Mouse (Mus musculus): ENCODE data around the gene Casp7. TPM values are rescaled to one million over a fixed set of nuclear protein-coding genes. Genes with fewer than 3 reads are reported as not detected.

Gene Casp7
- total RNA-seq, 2 experiments from 2014 or later = 5.5 to 6.1 TPM

DNA sequence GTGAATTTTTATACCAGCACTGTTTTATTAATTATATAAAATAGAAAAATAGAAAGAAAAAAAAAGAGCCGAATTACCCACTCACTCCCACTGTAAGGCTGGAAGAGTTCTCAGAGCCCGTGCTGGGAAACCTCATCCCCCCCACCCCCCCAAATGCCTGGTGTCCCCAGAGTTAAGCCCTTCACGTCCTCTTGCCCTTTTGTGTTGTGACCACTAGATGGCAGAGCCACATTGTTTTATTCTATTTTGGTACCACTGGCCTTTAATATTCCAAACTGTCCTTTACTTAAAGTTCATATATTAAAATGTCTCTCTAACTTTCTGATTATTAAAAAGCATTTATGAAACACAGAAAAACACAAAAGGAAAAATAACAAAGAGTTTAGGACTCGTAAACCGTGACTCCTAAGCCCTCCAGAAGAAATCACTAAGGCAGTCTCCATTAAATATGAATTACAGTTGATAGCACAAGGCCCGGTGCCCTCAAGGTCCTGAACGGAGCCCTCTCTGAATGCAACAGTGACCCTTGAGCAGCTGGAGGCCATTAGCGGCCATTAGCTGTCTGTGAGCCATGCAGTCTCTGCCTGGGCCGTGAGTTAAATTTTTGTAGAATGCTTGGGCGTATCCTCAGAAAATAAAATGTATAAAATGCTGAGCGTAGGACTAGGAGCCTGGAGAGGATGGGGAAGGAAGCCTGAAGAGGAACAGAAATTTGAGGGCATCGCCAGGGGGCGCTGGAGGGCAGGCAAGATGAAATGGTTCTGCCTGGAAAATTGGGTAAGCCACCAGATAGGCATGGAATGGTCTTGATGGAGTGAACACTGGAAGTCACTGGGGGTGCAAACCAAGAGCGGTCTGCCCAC, 25.8 kb downstream of the Casp7 start:
- DNase-seq (ENCODE audit: low spot score in 2 of 2) = peak; percentile 89

DNA sequence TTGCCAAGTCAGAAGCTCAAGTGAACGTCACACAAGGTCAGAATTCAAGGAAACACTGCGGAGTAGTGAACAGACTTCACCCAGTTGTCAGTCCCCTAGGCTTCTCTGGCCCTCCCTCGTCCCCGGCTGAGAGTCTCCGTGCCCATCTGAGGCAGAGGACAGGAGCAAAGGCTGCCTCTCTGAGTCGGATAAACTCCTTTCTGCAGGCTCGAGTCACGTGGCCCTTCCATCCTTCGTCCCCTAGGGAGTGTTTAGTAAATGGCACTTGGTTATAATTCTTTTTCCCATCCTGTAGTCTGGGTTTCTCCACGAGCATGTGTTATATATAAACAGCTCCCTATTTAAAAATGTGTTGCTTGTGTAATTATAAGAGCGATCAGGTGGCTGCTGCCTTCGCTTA, 26.4 kb downstream of the Casp7 start:
- no peak for DNase-seq (ENCODE audit: low spot score in 2 of 2)

GRCm38 (mm10) chr19:56424606-56425395, 27.9 kb downstream of the Casp7 start:
- DNase-seq (ENCODE audit: low spot score in 2 of 2) = no peak

DNA sequence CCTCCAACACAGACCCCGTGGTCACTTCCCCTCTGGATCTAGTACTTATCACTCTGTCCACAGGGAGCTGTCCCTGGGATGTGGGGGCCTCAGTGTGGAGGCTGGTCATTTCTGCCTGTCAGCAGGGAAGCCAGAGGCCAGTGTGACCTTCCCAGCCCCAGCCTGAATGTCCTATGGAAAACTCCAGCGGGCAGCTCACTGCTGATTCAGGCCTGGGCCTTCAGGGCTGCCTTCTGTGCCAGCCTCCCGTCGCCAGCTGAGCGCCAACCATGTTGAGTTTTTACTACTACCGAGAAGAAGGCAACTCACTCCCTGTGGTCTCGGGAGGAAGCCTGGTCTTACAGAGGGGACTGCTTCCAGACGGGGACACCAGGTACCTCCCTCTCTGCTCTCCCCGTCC, 28.6 kb downstream of the Casp7 start:
- no peak for DNase-seq (ENCODE audit: low spot score in 2 of 2)

- no peak for DNase-seq (ENCODE audit: low spot score in 2 of 2)
Measured at GRCm38 (mm10) chr19:56430369-56430768, 33.4 kb downstream of the Casp7 start.

DNA sequence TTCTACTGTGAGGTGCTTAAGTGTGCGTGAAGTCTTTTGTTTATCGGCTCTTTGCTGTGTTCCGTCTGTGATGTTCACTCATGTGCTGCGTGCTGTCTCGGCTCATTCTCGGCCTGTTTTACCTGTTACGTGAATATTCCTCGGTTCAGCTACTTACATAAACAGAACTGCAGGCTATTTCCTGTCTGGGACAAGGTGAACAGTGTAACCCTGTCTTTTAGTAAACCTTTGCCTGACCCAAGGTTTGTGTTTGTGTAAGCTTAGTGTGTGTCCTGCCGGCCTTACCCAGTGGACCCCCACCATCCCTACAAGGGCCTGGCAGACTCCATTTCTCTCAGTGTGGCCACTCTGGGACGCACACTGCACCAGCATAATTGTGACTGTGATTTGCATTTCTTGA, 35.8 kb downstream of the Casp7 start:
- no peak for DNase-seq (ENCODE audit: low spot score in 2 of 2)

GRCm38 (mm10) chr19:56433581-56433980, 36.7 kb downstream of the Casp7 start:
- DNase-seq (ENCODE audit: low spot score in 2 of 2) = no peak

DNA sequence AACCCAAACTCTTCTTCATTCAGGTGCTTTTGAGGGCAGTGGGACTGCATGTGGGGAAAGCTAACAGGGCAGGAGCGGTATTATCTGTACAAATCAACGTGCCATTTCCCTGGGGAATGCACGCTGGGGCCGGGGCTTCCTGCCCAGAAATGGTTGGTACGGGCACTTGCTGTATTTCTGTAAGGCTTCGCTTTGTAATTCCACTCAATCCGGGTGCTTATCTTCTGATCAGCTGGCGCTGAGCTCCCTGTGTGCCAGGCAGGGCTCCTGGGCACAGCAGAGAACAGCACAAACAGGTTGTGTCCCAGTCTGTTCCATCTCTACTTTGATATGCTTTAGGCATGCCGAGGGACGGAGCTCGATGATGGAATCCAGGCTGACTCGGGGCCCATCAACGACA, 39.5 kb downstream of the Casp7 start:
- no peak for DNase-seq (ENCODE audit: low spot score in 2 of 2)

DNA sequence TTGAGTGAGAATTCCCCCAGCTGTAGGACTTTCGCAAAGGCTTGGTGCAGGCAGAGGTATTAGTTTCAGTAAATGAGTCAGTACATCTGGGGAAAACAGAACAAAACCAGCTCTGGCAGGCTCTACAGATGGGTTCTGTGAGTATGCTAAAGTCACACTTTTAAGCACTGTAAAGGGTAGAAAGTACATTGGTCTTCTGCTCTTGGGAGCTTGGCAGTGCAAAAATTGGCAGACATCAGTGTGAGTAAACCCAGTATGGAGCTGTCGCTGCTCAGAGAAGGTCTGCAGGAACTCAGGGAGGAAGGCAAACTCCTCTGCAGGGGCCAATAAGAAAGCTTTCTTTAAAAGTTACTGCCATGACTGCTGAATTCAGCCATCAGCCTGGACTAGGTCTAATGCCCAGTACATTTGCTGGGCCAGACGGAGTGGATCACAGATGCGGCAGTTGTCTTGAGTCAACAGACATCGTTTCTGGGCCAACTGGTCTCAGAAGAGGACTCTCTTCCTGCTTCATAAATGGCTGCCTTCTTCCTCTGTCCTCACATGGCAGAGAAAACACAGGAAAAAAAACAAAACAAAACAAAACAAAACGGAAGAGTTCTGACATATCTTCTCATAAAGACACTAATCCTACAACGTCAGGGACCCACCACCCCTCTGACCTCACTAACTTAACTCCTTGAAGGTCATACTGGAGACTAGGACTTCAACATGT, 41.6 kb downstream of the Casp7 start:
- DNase-seq (ENCODE audit: low spot score in 2 of 2) = no peak

DNA sequence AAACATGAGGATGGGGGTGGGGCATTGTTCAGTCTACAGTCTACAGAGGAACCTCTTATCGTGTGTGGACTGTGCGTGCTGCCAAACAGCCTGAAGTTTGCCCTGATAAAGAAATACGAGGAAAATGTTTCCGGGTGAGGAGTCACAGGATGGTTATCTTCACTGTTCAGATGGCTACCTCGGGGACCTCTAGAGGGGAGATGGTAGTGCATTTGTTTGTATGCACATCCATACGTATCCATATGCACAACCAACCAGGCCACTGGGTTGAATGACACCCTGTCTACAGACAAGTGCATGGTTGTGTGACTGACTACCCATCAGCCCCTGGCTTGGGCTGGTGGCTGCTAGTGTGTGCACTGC, 42.1 kb downstream of the Casp7 start:
- DNase-seq (ENCODE audit: low spot score in 2 of 2) = no peak

- DNase-seq (ENCODE audit: low spot score in 2 of 2) = no peak
Measured at GRCm38 (mm10) chr19:56443445-56443844, 46.5 kb downstream of the Casp7 start.

DNA sequence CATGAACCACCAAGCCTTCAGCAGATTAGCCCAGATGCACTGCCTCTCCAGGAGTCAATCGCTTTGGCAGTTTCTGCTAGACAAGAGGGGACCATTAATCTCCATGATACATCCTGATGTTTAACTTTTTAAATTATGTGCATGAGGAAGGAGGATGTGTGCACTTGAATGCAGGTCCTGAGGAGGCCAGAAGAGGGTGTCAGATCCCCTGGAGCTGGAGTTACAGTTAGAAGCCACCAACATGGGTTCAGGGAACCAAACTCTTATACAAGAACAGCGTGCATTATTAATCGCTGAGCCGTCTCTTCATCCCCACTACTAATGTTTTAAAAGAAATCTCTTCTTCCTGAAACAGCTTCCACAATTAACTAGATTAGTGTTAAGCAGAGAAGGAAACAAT, 51.9 kb downstream of the Casp7 start:
- no peak for DNase-seq (ENCODE audit: low spot score in 2 of 2)

- DNase-seq (ENCODE audit: low spot score in 2 of 2) = no peak
Measured at GRCm38 (mm10) chr19:56449537-56449936, 52.6 kb downstream of the Casp7 start.

GRCm38 (mm10) chr19:56450892-56451291, 54.0 kb downstream of the Casp7 start:
- DNase-seq (ENCODE audit: low spot score in 2 of 2) = no peak

DNA sequence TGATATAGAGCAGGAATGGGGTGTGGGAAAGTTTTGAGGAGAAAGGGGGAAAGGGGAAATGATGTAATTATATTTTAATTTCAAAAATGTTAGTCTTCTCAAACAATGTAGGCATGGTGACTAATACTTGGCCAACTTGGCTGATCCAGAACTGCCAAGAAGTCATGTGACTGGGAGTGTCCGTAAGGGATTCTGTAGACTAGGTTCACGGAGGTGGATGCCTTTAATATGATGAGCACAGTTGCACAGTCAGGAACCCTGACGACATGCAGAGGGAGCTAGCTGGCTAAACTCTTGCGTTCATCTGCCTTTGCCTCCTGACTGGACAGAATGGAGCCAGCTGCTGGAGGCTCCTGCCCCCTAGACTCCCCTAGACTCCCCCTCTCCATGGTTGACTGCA, 54.9 kb downstream of the Casp7 start:
- no peak for DNase-seq (ENCODE audit: low spot score in 2 of 2)

GRCm38 (mm10) chr19:56452421-56452820, 55.5 kb downstream of the Casp7 start:
- DNase-seq (ENCODE audit: low spot score in 2 of 2) = no peak

DNA sequence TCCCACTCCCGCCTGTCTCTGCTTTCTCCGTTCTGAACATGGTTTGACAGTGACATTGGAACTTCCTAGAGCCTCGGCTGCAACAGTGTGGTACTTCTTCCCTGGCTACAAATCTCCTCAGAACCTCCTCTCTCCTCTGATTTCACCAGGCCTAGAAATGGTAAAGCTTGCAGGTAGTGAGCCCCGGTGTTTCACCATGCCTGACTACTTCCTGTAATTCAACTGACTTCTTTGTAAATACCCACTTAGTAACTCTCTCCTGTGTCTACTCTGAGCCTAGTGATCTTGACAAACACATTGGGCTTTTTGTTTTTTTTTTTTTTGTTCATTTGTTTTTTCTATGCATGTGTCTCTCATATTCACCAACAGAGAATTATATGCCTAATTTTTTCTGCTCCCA, 57.9 kb downstream of the Casp7 start:
- no peak for DNase-seq (ENCODE audit: low spot score in 2 of 2)

- no peak for DNase-seq (ENCODE audit: low spot score in 2 of 2)
Measured at GRCm38 (mm10) chr19:56455369-56455768, 58.4 kb downstream of the Casp7 start.

DNA sequence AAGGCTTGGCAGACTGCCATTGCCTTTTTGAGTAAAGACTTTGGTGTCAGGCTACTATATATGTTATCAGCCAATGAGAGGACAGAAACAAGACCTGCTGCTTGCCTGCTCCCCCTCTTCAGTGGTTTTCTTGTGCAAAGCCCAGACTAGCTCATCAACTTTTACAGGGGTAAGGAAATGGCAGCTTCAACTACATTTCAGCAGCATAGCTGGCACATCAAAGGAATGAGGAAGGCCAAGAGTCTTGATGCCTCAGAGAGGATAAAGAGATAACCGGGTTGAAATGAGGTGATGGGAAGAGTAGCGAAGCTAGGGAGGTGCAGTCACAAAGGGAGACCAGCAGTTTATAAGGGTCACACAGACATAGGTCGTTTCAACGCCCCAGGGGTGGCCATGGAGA, 60.6 kb downstream of the Casp7 start:
- no peak for DNase-seq (ENCODE audit: low spot score in 2 of 2)

GRCm38 (mm10) chr19:56459154-56460050, 62.5 kb downstream of the Casp7 start:
- DNase-seq (ENCODE audit: low spot score in 2 of 2) = peak; percentile 5 to 30

DNA sequence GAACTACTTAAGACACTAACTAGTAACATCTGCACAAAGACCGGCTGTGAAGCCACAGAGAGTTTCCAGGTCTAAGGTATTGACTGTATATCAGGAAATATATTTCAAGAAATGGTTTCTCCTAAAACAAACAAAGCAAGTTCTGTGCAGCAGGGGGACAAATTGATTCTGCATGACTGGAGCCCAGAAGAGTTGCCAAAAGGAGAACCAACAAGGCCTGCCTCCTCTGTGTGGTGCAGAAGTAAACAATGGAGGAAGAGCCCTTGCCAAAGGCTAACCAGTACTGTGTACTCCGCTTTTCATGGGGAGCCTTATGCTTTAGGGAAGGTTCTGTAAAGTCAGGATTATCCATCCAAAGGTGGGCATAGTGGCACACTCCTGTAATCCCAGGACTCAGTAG, 63.3 kb downstream of the Casp7 start:
- no peak for DNase-seq (ENCODE audit: low spot score in 2 of 2)

All from adrenal gland, adult 18-20 months (tissue).